Mouse (Mus musculus) G1E (cell line): Measurements from ENCODE around the gene Kctd15. TPM values are rescaled to one million over a fixed set of nuclear protein-coding genes. Genes with fewer than 3 reads are reported as not detected.

Experiments used
- ATAC-seq: 2 replicates; pipeline ENCODE4 v1.8.0; 2016; ENCODE audit warnings: mild to moderate bottlenecking; ENCODE audit not compliant: insufficient number of reproducible peaks, poor library complexity, low FRiP score, severe bottlenecking; ENCODE audit errors: extremely low read depth
- DNase-seq: peaks from one replicate; pipeline ENCODE4 v3.0.0; 2012; ENCODE audit warnings: low spot score
- H3K27me3 ChIP-seq: 2 replicates; pipeline ENCODE4 v1.6.1; 2012; ENCODE audit warnings: mild to moderate bottlenecking, low read length, inconsistent platforms; ENCODE audit not compliant: insufficient read depth
- H3K36me3 ChIP-seq: replicated peaks from 2 replicates; pipeline ENCODE3; 2012; ENCODE audit warnings: mild to moderate bottlenecking, inconsistent platforms
- H3K4me1 ChIP-seq: 2 replicates; pipeline ENCODE4 v1.6.1; 2012; ENCODE audit warnings: low read depth, low read length, inconsistent platforms, mixed read lengths; ENCODE audit not compliant: insufficient read depth
- H3K4me3 ChIP-seq: 2 replicates; pipeline ENCODE4 v1.5.1; 2012; ENCODE audit warnings: low read depth, mild to moderate bottlenecking, inconsistent platforms, low read length, moderate library complexity, mixed read lengths
- H3K9me3 ChIP-seq: replicated peaks from 2 replicates; pipeline ENCODE4 v1.6.1; 2012; ENCODE audit warnings: inconsistent platforms
- CTCF ChIP-seq: IDR thresholded peaks from 2 replicates; pipeline ENCODE4 v1.5.1; 2012; ENCODE audit warnings: low read depth, low read length, inconsistent platforms, mixed read lengths
- GATA1 ChIP-seq: IDR thresholded peaks from 2 replicates; pipeline ENCODE4 v1.6.1; 2012; ENCODE audit warnings: borderline replicate concordance, low read length, inconsistent platforms, mixed read lengths
- GATA2 ChIP-seq: IDR thresholded peaks from 2 replicates; pipeline ENCODE4 v1.6.1; 2012; ENCODE audit warnings: low read depth, low read length, inconsistent platforms, borderline replicate concordance
- POLR2AphosphoS5 ChIP-seq: IDR thresholded peaks from 2 replicates; pipeline ENCODE4 v1.6.1; 2012; ENCODE audit warnings: low read depth, low read length, inconsistent platforms; ENCODE audit not compliant: insufficient replicate concordance
- TAL1 ChIP-seq: conservative IDR thresholded peaks from 2 replicates; pipeline ENCODE4 v1.6.1; 2012; ENCODE audit warnings: low read depth, low read length, inconsistent platforms, mixed read lengths
- polyA plus RNA-seq: library from polyadenylated mRNA; stranded (reverse); fragments of >175 nt; gene quantifications from 2 replicates; pipeline ENCODE4 v1.2.3, GENCODE M21; 2012
- total RNA-seq, 2 experiments: library from RNA; stranded (forward) in 1 of 2; stranded (reverse) in 1 of 2; fragments of 200-1000 nt in 1 of 2; fragments of >200 nt in 1 of 2; fragmentation: Nextera tagmentation in 1 of 2; gene quantifications; 2 replicates each; pipeline ENCODE4 v1.2.3; 2014 to 2017

Kctd15 gene
- total and polyA plus RNA-seq, 3 experiments, result 0.11 TPM; not detected in 2

GRCm38 (mm10) chr7:34655086-34655839, 1.3 kb downstream of the Kctd15 start:
- Histone ChIP-seq H3K9me3 (peaks cover 79% of the 10 kb centered on the region), H3K4me3 (no peak overlapping the region; the same call in 1 of the 2 replicates), H3K36me3 (no peaks in the 10 kb centered on the region), H3K4me1 (no peaks in the 10 kb centered on the region), H3K27me3 (no peaks in the 10 kb centered on the region)
- ATAC-seq (no peak), DNase-seq (no peak)
- TF ChIP-seq CTCF (no peak), GATA1 (no peak), GATA2 (no peak), POLR2AphosphoS5 (no peak), TAL1 (no peak)

- no peaks in the 10 kb centered on the region for H3K36me3 ChIP-seq
- H3K9me3 ChIP-seq, result peaks cover 78% of the 10 kb centered on the region
- no peaks in the 10 kb centered on the region for H3K4me1 ChIP-seq
- ATAC-seq, result no peak
- no peaks in the 10 kb centered on the region for H3K27me3 ChIP-seq
- no peak overlapping the region; the same call in 1 of the 2 replicates for H3K4me3 ChIP-seq
- no peak for TF ChIP-seq GATA2
- TF ChIP-seq TAL1, result no peak
- no peak for TF ChIP-seq CTCF
- no peak for TF ChIP-seq POLR2AphosphoS5
- TF ChIP-seq GATA1, result no peak
- no peak for DNase-seq
Observed at GRCm38 (mm10) chr7:34654441-34655085, 2.0 kb downstream of the Kctd15 start.

GRCm38 (mm10) chr7:34653731-34654440, 2.6 kb downstream of the Kctd15 start:
- H3K4me1 ChIP-seq, result no peaks in the 10 kb centered on the region
- peaks cover 79% of the 10 kb centered on the region for H3K9me3 ChIP-seq
- no peaks in the 10 kb centered on the region for H3K27me3 ChIP-seq
- TF ChIP-seq TAL1 (no peak), POLR2AphosphoS5 (no peak), GATA2 (no peak), CTCF (no peak), GATA1 (no peak)
- no peak overlapping the region; the same call in 1 of the 2 replicates for H3K4me3 ChIP-seq
- no peaks in the 10 kb centered on the region for H3K36me3 ChIP-seq
- DNase-seq (no peak), ATAC-seq (no peak)

- Histone ChIP-seq H3K4me1 (no peaks in the 10 kb centered on the region), H3K36me3 (no peaks in the 10 kb centered on the region), H3K27me3 (no peaks in the 10 kb centered on the region), H3K9me3 (peaks cover 80% of the 10 kb centered on the region), H3K4me3 (peak overlapping the region; percentile 9; the same call in 1 of the 2 replicates)
- TF ChIP-seq GATA1, result no peak
- TF ChIP-seq CTCF, result no peak
- no peak for TF ChIP-seq POLR2AphosphoS5
- no peak for TF ChIP-seq TAL1
- TF ChIP-seq GATA2, result no peak
- ATAC-seq (no peak), DNase-seq (no peak)
Observed at GRCm38 (mm10) chr7:34652751-34653502, 3.6 kb downstream of the Kctd15 start.

GRCm38 (mm10) chr7:34651381-34651780, 5.2 kb downstream of the Kctd15 start:
- Histone ChIP-seq H3K4me1 (no peaks in the 10 kb centered on the region), H3K9me3 (peaks cover 89% of the 10 kb centered on the region), H3K4me3 (no peak overlapping the region), H3K36me3 (no peaks in the 10 kb centered on the region), H3K27me3 (no peaks in the 10 kb centered on the region)
- TF ChIP-seq TAL1, result no peak
- no peak for TF ChIP-seq CTCF
- no peak for TF ChIP-seq GATA1
- no peak for TF ChIP-seq GATA2
- TF ChIP-seq POLR2AphosphoS5, result no peak
- DNase-seq (no peak), ATAC-seq (no peak)

GRCm38 (mm10) chr7:34647052-34647451, 9.5 kb downstream of the Kctd15 start:
- Histone ChIP-seq H3K27me3 (no peaks in the 10 kb centered on the region), H3K9me3 (peaks cover 92% of the 10 kb centered on the region), H3K4me3 (no peak overlapping the region), H3K36me3 (no peaks in the 10 kb centered on the region), H3K4me1 (no peaks in the 10 kb centered on the region)
- DNase-seq (no peak), ATAC-seq (no peak)
- TF ChIP-seq CTCF, result no peak
- TF ChIP-seq POLR2AphosphoS5, result no peak
- TF ChIP-seq TAL1, result no peak
- TF ChIP-seq GATA1, result no peak
- TF ChIP-seq GATA2, result no peak
